Mouse (Mus musculus) MEL (cell line): ENCODE measurements around the gene Med13l.

ENCODE experiments used
- CTCF ChIP-seq, 3 experiments: IDR thresholded peaks in 2 of 3; conservative IDR thresholded peaks in 1 of 3; 2 replicates each; pipeline ENCODE4 v1.5.1; 2011 to 2012; ENCODE audit warnings: low read length in 3 of 3, low read depth in 2 of 3, mild to moderate bottlenecking in 2 of 3, improper control_type of control experiment in 1 of 3, inconsistent platforms in 1 of 3, mixed read lengths in 1 of 3, moderate library complexity in 1 of 3; ENCODE audit not compliant: control insufficient read depth in 1 of 3, insufficient read depth in 1 of 3, poor library complexity in 1 of 3, severe bottlenecking in 1 of 3
- POLR2A ChIP-seq, 2 experiments: IDR thresholded peaks; 2 replicates each; pipeline ENCODE4 v1.6.1; 2011 to 2012; ENCODE audit warnings: low read length in 2 of 2, mild to moderate bottlenecking in 2 of 2, control low read depth in 1 of 2, improper control_type of control experiment in 1 of 2, low read depth in 1 of 2, moderate library complexity in 1 of 2; ENCODE audit not compliant: control insufficient read depth in 1 of 2, insufficient read depth in 1 of 2, poor library complexity in 1 of 2

DNA sequence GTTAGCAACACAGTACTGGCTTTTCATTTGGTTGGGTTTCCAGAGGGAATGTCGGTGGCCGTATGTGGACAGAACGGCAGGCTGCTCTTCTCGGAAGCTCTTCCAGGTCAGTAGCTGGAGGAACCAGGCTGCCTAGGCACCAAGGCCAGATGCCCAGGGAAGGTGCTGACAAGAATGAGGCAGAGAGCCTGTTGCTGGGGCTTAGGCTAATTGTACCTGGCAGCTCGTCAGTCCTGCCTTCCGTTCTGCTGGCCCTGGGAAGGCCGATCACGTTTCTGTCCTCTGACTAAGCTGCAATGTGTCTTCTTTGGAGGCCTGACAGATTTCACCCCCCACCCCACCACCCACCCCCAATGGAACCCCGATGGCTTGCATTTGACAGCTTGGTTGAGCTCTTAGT lies 251.9 kb downstream of the Med13l start:
- TF ChIP-seq CTCF (IDR thresholded peaks at IDR 0.05 in 2 of 3, conservative IDR thresholded peaks at IDR 0.05 in 1 of 3; ENCODE audit: control insufficient read depth in 1 of 3, insufficient read depth in 1 of 3, low read depth in 2 of 3, low read length in 3 of 3, poor library complexity in 1 of 3, severe bottlenecking in 1 of 3): no peak
- TF ChIP-seq POLR2A (IDR thresholded peaks at IDR 0.05; ENCODE audit: control insufficient read depth in 1 of 2, insufficient read depth in 1 of 2, low read depth in 1 of 2, low read length in 2 of 2, poor library complexity in 1 of 2): no peak
